Mouse (Mus musculus) liver, embryonic 14.5 days (tissue): ENCODE measurements around the gene Slc25a19. TPM values are rescaled to one million over a fixed set of nuclear protein-coding genes. Genes with fewer than 3 reads are reported as not detected.

Experiments used
- ATAC-seq: fragments of 200-750 bp; cut with Nextera tagmentation; 2 replicates; pipeline ENCODE4 v1.8.0; 2017; ENCODE audit warnings: moderate number of reproducible peaks, mild to moderate bottlenecking, moderate library complexity; ENCODE audit not compliant: insufficient read depth
- DNase-seq, 3 experiments: peaks; one replicate each; pipeline ENCODE4 v3.0.0-alpha.2; 2012 to 2013; ENCODE audit warnings: low read depth in 3 of 3, low spot score in 3 of 3
- H3K27ac ChIP-seq: fragments of 300-500 bp; sonication (generic); 2 replicates; pipeline ENCODE4 v1.5.1; 2014; ENCODE audit warnings: moderate library complexity, mild to moderate bottlenecking, control low read depth, inconsistent platforms
- H3K27me3 ChIP-seq: fragments of 300-500 bp; sonication (generic); 2 replicates; pipeline ENCODE4 v1.6.1; 2014; ENCODE audit warnings: mild to moderate bottlenecking, low read length, moderate library complexity; ENCODE audit not compliant: control insufficient read depth, insufficient read depth
- H3K36me3 ChIP-seq: fragments of 300-500 bp; sonication (generic); replicated peaks from 2 replicates; pipeline ENCODE4 v1.6.1; 2014; ENCODE audit warnings: low read depth; ENCODE audit not compliant: control insufficient read depth, insufficient read depth
- H3K4me1 ChIP-seq, 2 experiments: fragments of 200-500 bp in 1 of 2; fragments of 300-500 bp in 1 of 2; sonication (generic) in 1 of 2; replicated peaks; 2 replicates each; pipeline ENCODE4 v1.6.1; 2012 to 2014; ENCODE audit warnings: antibody characterized with exemption in 1 of 2, inconsistent platforms in 1 of 2, low read length in 1 of 2; ENCODE audit not compliant: control insufficient read depth in 2 of 2, insufficient read depth in 2 of 2
- H3K4me2 ChIP-seq: fragments of 300-500 bp; sonication (generic); 2 replicates; pipeline ENCODE4 v1.6.1; 2014; ENCODE audit warnings: low read depth, mild to moderate bottlenecking, control low read depth, moderate library complexity
- H3K4me3 ChIP-seq, 2 experiments: fragments of 200-500 bp in 1 of 2; fragments of 300-500 bp in 1 of 2; sonication (generic) in 1 of 2; 2 replicates each; pipeline ENCODE4 v1.5.1; 2012 to 2014; ENCODE audit warnings: low read depth in 2 of 2, low read length in 2 of 2, mild to moderate bottlenecking in 2 of 2, control low read depth in 1 of 2, inconsistent platforms in 1 of 2, moderate library complexity in 1 of 2; ENCODE audit not compliant: insufficient read depth in 1 of 2
- H3K9ac ChIP-seq: fragments of 300-500 bp; sonication (generic); replicated peaks from 2 replicates; pipeline ENCODE4 v1.6.1; 2014; ENCODE audit warnings: mild to moderate bottlenecking, control low read depth, moderate library complexity
- H3K9me3 ChIP-seq: fragments of 300-500 bp; sonication (generic); 2 replicates; pipeline ENCODE4 v1.6.1; 2016; ENCODE audit warnings: low read length, mixed read lengths; ENCODE audit not compliant: control insufficient read depth
- CTCF ChIP-seq: IDR thresholded peaks from 2 replicates; pipeline ENCODE4 v1.5.1; 2016; ENCODE audit warnings: antibody characterized with exemption, low read depth, control low read depth
- EP300 ChIP-seq: IDR thresholded peaks from 2 replicates; pipeline ENCODE4 v1.6.1; 2016; ENCODE audit warnings: antibody characterized with exemption, low read depth
- WGBS: fragments of 180-500 bp; shearing (Covaris S2); extraction: QIAGEN DNeasy Blood & Tissue Kit; methylation state at CpG from one replicate; pipeline ENCODE4 v1.1.7; 2014; ENCODE audit not compliant: insufficient replicate concordance; 5-methylcytosine and 5-hydroxymethylcytosine counted together
- polyA plus RNA-seq, 2 experiments: library from polyadenylated mRNA; depleted of rRNA in 1 of 2; stranded (reverse) in 1 of 2; unstranded in 1 of 2; fragments of >200 nt; fragmentation: Nextera tagmentation in 1 of 2; extraction: Ambion mirVana in 1 of 2; gene quantifications; 2 replicates each; pipeline versions ENCODE4 v1.2.1 to v1.2.3; 2012 to 2014

Gene Slc25a19
- polyA plus RNA-seq, 2 experiments, result 8.5 to 10.5 TPM

DNA sequence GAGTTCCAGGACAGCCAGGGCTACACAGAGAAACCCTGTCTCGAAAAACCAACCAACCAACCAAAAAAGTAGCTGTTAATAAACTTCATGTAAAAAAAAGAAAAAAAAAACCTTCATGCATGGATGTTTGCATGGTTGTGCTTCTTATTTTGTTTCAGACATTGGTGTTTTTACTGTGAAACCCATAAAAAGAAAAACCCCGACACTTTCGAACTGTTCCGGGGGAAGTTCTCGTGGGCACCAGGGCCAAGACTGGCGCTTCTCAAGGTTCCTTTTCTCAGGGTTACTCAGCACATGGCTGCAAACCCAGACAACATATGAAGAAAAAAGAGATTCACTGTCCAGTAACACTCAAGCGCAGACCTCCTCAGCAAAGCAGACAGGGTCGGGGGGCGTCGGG, 4.8 kb upstream of the Slc25a19 start:
- H3K27me3 ChIP-seq, result no peaks in the 10 kb centered on the region
- H3K36me3 ChIP-seq, result no peaks in the 10 kb centered on the region
- no peaks in the 10 kb centered on the region for H3K9me3 ChIP-seq
- WGBS, result 71% methylated on average over 10 of the region's 10 CpGs
- no peak overlapping the region for H3K27ac ChIP-seq
- no peak overlapping the region for H3K4me3 ChIP-seq
- DNase-seq (no peak), ATAC-seq (no peak)
- no peak overlapping the region for H3K9ac ChIP-seq
- no peak overlapping the region for H3K4me2 ChIP-seq
- TF ChIP-seq CTCF (no peak), EP300 (no peak)
- peaks cover 0 to 9% of the 10 kb centered on the region in 2 experiments; a peak in 2 of 4 replicates for H3K4me1 ChIP-seq

DNA sequence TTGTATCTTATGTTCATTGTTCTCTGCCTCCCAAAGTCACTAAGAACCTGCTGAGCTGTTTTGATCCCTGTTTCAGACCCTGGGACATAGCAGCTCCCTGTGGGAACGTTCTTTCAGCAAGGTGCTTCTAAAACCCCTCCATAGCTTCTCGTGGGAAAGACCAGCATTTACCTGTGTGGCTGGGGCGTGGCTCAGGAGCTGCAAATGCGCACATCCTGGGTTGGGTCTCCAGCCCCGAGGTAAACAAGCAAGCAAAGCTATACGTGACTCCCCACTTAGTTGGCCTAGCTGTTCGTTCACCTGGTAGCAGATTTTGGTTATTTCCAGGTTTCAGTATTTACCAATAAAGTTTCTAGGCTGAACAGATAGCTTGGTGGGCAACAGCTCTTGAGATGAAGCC, 4.2 kb upstream of the Slc25a19 start:
- Histone ChIP-seq H3K4me1 (peaks cover 0 to 10% of the 10 kb centered on the region in 2 experiments; a peak in 2 of 4 replicates), H3K27me3 (no peaks in the 10 kb centered on the region), H3K36me3 (no peaks in the 10 kb centered on the region), H3K9me3 (no peaks in the 10 kb centered on the region), H3K4me3 (no peak overlapping the region), H3K27ac (no peak overlapping the region), H3K9ac (no peak overlapping the region), H3K4me2 (no peak overlapping the region)
- DNase-seq, result no peak
- no peak for TF ChIP-seq CTCF
- no peak for TF ChIP-seq EP300
- 63% methylated on average over 7 of the region's 7 CpGs for WGBS
- ATAC-seq, result no peak

DNA sequence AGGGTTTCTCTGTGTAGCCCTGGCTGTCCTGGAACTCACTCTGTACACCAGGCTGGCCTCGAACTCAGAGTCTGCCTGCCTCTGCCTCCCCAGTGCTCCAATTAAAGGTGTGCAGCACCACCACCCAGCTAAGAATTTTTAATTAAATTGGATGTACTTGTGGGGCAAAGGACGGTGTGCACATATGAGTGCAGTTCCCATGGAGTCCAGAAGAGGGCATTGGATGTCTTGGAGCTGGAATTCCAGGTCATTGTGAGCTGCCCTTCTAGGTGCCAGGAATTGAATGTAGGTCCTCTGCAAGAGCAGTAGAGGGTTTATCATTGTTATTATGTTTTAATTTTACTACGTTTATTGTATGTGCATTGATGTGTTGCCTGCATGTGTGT, 3.4 kb upstream of the Slc25a19 start:
- DNase-seq (peak in 1 of 3 experiments; percentile 47), ATAC-seq (no peak)
- Histone ChIP-seq H3K27ac (no peak overlapping the region), H3K4me2 (peak overlapping the region; percentile 7), H3K9ac (no peak overlapping the region), H3K36me3 (no peaks in the 10 kb centered on the region), H3K9me3 (no peaks in the 10 kb centered on the region), H3K4me1 (peaks cover 0 to 14% of the 10 kb centered on the region in 2 experiments; a peak in 3 of 4 replicates), H3K27me3 (no peaks in the 10 kb centered on the region), H3K4me3 (no peak overlapping the region)
- TF ChIP-seq CTCF, result peak; percentile 79
- TF ChIP-seq EP300, result no peak
- WGBS, result 20% methylated on average over 3 of the region's 3 CpGs

- no peak overlapping the region for H3K9ac ChIP-seq
- no peak overlapping the region for H3K27ac ChIP-seq
- H3K4me2 ChIP-seq, result peak overlapping the region; percentile 7
- TF ChIP-seq EP300 (no peak), CTCF (no peak)
- H3K27me3 ChIP-seq, result no peaks in the 10 kb centered on the region
- 39% methylated on average over 16 of the region's 16 CpGs for WGBS
- H3K36me3 ChIP-seq, result no peaks in the 10 kb centered on the region
- DNase-seq, result peak in 1 of 3 experiments; percentile 59
- peaks cover 0 to 14% of the 10 kb centered on the region in 2 experiments; a peak in 3 of 4 replicates for H3K4me1 ChIP-seq
- H3K4me3 ChIP-seq, result no peak overlapping the region
- ATAC-seq, result no peak
- H3K9me3 ChIP-seq, result no peaks in the 10 kb centered on the region
Observed at GRCm38 (mm10) chr11:115630532-115631504, 2.7 kb upstream of the Slc25a19 start.

- peaks cover 0 to 14% of the 10 kb centered on the region in 2 experiments; a peak in 3 of 4 replicates for H3K4me1 ChIP-seq
- no peak overlapping the region for H3K4me3 ChIP-seq
- no peaks in the 10 kb centered on the region for H3K36me3 ChIP-seq
- no peak for ATAC-seq
- WGBS, result 73% methylated on average over 13 of the region's 13 CpGs
- no peak overlapping the region for H3K9ac ChIP-seq
- H3K9me3 ChIP-seq, result no peaks in the 10 kb centered on the region
- no peak for DNase-seq
- TF ChIP-seq CTCF, result no peak
- no peak for TF ChIP-seq EP300
- H3K27ac ChIP-seq, result no peak overlapping the region
- H3K27me3 ChIP-seq, result no peaks in the 10 kb centered on the region
- H3K4me2 ChIP-seq, result no peak overlapping the region
Observed at GRCm38 (mm10) chr11:115629734-115630531, 1.8 kb upstream of the Slc25a19 start.
